Mouse (Mus musculus): ENCODE data around the gene Vegfd.

The Vegfd gene

DNA sequence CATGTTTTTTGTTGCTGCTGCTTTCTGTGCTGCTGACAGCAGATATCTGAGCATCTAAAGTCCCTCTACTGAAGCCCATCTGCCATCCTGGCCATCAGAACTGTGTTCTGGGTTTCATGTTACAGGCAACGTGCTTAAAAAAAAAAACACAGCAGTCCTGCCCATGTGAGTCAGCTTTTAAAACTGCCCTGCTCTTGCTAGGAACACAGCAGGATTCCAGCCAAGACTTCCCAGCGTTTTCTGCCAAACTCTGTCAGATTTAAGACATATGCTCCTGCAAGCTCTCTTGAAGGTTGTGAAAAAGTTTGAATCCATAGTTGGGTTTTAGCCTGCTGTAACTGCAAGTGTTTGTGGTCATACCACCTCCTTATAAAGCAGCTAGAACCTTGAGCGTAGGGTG, at the start of gene Vegfd:
Gene Vegfd (plus strand): TSS at position 298 of the 400 bp plus-strand sequence.
- DNase-seq (ENCODE audit: low read depth, low spot score): peak; percentile 85

DNA sequence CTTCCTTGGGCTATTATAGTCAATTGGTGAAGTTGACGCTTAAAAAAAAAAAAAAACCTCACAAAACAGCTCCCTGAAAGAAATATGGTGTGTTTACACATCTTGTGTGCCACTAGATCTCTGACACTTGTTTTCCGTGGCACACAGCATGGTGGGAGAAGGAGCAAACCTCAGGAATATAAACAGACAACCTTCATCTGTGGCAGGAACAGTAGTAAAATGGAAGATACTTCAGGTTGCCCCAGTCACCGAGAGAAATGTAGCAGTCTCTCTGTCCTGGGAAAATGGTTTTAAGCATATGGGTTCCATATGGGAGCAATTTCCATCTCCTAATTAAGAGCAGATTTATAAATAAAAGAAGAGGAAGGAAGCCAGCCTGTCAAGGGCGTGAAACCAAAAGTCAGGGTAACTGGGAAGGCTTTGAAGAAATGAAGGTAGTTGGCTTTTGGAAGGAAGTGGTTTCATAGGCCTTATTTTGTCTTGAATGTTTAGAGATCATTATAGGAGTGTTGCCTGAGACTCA, 49.7 kb upstream of the Vegfd start:
- no peak for DNase-seq (ENCODE audit: low read depth, low spot score)

DNA sequence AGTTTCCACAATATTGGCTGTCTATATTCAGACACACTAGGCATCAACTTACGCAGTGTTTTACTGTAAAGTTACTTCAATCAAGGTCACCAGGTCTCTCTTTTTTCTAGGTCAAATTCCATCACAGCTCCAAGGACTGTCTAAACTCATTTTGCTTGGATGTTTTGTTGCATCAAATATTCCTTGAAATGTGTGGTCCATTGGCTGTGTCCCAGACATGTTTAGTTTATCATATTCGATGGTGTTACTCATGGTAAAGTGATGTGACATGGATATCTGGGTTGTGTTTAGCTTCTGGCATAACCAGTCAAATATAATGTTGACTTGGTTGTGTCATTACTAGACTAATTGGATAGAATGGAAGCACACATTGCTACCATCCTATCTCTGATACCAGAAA, 42.8 kb upstream of the Vegfd start:
- DNase-seq (ENCODE audit: low read depth, low spot score): no peak

DNA sequence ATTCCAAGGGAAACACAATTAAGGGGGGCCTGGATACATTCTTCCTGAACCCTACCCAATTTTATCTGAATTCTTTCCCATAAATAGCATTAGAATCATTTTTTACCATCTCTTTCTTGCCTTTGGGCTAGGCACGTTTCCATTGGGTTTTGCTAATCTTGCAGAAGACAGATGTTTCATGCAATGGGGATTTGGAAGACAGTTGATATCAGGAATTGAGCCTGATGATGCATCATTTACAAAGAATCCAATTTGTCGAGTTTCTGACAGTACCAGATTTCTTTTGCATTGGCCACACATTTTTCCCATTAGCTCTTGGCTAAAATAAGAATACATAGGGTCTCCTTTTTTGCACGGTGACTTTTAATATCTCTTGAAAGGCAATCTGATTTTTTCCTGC, 42.4 kb upstream of the Vegfd start:
- no peak for DNase-seq (ENCODE audit: low read depth, low spot score)

DNA sequence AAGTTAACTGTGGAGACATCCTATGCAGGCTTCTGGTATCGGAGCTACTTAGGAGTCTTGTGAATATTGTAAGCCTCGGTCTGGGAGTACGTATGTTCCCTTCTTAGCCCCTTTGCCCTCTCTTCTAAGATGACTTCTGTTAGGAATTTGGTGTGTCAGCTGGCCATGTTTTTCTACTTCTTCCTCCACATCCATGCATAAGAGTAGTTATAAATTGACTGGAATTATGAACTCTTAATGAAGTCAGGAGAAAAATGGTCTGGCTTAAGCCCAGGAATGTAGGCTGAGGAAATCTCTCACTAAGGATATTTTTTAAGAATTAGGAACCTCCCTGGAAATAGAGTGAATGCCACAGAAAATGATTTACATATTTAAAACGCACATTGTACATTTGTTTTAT, 34.6 kb upstream of the Vegfd start:
- DNase-seq (ENCODE audit: low read depth, low spot score): no peak

DNA sequence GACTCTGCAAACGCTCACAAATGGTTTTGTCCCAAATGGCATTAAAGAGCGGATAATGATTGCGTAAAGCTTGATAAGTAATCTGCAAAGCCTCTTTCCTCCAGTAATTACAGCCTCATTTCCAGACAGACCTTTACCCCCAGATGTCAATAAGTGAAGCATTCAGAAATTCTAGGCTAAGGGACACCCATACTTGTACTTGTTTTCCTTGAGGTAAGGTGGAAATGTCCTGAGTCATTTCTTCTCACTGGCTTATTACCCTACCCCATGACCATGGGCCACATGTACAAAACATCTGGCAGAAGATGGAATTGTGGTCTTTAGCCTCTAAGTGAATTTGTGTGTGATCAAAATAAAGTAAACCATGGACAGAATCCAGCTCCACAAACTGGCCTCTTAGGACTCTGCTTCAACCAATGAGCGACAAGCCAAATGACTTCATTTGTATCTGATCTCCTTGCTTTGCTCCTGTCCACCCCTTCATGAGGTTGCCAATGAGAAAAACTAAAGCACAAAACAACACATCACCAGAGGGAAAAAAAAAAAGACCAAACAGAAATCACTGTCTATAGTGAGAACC, 27.7 kb upstream of the Vegfd start:
- DNase-seq (ENCODE audit: low read depth, low spot score): no peak

DNA sequence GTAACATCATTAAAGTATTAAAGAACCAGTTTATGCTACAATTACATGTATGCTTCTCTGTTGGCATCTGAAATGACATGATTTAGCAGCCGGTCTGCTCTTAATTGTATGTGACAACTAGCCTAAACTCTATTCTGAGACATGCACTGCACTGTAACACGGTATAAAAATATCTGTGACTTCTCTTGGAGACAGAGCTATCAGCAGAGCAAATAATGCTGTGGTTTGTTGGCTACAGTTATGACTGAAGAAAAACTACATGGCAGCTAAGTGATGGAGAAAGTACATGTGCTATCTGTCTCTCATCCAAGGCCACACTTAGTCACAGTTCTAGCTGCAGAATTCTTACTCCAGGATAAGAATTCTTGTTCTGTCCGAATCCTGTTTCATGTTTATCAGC, 24.2 kb upstream of the Vegfd start:
- no peak for DNase-seq (ENCODE audit: low read depth, low spot score)

DNA sequence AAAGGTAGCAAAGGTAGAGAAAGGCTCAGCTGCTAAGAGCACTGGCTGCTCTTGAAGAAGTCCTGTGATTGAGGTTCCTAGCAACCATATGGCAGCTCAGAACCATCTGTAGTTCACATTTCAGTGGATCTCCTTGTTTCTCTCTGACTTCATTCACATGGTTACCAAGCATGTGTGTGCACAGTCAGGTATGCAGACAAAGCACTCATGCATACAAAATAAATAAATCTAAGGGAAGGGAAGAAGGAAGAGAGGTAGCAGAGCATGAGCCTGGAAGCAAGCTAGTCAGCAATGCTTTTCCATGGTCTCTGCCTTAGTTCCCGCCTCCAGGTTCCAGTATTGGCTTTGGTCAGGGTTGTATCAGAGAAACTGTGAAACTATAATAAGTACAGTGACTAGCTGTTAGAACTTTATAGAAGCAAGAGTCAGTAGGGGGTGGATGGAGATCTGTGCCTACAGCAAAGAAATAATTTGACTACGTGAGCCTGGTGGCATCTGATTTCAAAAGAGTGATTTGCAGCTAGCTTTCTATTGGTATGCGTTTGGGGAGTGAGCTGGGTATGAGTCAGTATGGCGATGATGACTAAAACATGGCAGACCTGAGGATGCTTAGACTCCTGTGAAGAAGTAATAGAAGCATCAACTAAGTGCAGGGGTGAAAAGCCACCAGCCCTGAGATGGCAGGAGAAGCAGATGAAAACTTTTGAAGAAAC, 7.9 kb upstream of the Vegfd start:
- peak; percentile 19 for DNase-seq (ENCODE audit: low read depth, low spot score)

DNA sequence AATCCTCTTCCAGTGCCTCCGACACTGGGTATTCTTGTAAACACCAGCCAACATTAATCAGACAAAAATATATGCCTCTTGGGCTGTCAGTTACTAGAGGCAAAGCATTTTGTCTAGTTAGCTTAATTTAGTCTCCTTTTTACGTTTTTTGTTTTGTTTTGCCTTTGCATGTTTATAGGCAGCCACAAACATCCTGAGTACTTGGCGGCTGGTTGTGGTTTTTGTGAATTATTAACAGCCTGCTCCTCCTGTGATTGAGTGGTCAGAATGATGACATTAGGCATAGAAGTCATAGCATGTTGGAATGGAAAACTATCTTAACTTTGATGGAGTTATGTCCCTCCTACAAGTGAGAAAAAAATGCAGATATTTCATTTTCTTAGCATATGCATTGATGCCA, 2.6 kb upstream of the Vegfd start:
- no peak for DNase-seq (ENCODE audit: low read depth, low spot score)

DNA sequence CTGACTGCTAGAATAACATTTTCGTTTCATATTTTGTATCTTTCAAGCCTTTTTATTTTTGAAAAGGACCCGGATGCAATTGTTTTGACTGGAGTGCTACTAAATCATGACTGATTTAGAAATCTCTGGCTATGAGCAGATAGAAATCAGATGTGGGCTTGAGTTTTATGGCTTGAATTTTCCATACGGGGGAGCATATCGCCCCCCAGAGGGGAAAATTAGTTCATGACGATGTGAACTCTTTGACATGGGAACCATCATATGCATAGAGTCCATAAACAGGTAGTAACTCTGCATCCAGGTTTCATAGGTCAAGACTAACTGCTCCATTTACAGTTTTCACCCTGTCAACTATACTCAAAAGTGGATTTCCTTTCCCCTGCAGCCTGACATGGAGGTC, 1.4 kb downstream of the Vegfd start:
- DNase-seq (ENCODE audit: low read depth, low spot score): no peak

DNA sequence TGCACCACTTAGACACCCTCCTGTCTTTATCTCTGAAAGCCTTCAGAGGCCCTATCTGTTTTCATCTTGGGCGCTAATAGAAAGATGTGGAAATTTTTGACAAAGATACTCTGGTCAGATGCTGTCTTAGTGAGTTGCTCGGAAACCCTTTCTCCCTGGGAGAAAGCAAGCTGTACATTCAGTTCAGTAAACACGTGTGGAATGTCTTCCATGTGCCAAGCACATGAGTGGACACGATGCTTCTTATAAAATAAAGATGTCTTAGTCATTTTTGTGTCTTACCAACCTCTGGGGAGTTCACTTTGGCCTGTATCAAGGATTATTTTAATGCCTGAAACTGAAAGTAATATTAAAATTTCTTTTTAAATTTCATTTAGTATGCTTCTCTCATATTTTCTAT, 6.5 kb downstream of the Vegfd start:
- DNase-seq (ENCODE audit: low read depth, low spot score): no peak

DNA sequence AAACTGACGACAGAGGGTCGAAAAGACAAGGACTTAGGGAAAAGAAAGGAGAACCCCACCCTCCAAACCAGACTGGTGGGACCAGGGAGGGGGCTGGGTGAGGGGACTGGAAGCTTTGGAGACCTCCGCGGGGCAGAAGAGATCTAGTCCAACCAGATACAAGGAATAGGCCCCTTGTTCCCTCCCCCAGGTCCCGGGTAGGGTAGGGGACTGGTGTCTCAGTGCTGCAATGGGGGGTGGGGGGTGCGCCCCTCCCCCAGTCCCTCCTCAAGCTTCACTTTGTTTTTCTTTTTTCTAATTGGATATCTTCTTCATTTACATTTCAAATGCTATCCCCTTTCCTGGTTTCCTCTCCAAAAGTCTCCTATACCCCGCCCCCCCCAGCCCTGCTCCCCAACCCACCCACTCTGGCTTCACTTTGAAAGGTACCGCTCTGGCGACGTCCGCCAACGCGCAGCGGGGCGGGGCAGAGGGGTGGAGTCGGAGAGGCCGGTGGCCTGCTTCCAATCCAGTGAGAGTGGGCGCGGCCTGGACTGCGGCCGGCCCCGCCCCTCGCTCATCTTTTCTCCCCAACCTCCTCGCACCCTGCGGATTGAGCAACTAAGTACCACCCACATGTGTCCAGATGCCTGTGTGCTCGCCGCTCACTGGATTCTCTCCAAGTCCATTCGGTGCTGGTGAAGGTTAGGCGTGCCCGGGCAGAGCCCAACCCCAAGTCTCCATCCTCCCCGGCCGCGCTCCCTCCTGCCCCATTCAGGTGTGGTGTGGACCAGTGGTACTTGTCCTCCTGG, 8.6 kb downstream of the Vegfd start:
- peak; percentile 77 for DNase-seq (ENCODE audit: low read depth, low spot score)

DNA sequence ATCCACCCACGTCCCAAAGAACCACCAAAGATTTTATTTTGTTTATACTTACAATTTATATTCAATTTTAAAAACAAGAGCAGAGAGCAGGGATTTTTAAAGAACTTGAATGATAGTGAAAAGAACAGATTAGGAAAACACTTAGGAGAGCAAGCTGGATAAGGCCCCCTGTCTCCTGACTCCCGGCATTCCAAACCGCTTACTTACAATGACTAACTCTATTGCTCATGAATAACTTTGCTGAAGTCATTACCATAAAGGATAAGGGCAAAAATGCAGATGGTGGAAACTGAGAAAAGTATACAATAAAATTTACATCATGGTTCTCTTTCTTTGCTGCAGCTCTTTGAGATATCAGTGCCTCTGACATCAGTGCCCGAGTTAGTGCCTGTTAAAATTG, 20.9 kb downstream of the Vegfd start:
- no peak for DNase-seq (ENCODE audit: low read depth, low spot score)

DNA sequence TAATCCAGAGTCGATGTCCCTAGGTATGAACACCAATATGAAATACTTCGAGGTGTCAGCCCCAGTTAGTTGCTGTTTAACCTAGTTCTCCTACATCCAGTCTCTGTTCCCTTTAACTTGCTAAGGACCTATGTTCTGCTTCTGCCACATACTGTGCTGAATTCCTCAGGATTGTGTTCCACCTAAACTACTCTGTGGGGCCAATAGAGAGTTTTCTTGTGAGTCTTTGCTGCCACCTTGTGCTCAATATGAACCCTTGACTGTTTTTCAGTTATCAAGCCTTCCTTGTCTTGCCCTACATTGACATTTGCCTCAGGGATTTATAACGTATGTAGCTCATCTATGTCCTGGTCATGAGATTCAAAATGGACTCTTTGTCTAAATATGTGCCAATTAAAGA, 25.3 kb downstream of the Vegfd start:
- peak; percentile 69 for DNase-seq (ENCODE audit: low read depth, low spot score)

DNA sequence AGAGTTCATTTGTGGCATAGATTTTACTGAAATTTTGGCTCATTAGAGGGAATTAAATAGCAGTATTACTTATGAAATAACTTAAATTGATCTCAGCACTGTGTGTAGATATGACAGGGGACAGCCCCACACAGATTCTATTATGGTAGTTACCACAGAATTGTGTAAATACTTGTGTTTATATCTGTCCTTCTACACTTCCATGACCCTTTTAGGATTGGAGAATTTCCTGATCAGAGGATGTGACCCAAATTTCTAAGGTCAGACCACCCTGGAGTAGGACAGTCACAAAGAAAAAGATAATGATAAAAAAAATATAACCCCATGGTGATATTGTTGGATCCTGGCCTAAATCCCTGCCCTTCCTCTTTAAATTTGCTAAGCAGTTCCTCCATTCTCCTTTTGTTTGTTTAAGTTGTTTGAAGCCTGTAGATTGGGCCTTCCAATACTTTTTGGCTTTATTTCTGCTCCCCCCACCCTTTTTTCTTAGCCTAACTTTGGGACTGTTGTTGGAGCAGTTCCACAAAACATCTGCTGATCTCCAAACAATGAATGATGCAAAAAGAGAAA, 32.0 kb downstream of the Vegfd start:
- DNase-seq (ENCODE audit: low read depth, low spot score): no peak

DNA sequence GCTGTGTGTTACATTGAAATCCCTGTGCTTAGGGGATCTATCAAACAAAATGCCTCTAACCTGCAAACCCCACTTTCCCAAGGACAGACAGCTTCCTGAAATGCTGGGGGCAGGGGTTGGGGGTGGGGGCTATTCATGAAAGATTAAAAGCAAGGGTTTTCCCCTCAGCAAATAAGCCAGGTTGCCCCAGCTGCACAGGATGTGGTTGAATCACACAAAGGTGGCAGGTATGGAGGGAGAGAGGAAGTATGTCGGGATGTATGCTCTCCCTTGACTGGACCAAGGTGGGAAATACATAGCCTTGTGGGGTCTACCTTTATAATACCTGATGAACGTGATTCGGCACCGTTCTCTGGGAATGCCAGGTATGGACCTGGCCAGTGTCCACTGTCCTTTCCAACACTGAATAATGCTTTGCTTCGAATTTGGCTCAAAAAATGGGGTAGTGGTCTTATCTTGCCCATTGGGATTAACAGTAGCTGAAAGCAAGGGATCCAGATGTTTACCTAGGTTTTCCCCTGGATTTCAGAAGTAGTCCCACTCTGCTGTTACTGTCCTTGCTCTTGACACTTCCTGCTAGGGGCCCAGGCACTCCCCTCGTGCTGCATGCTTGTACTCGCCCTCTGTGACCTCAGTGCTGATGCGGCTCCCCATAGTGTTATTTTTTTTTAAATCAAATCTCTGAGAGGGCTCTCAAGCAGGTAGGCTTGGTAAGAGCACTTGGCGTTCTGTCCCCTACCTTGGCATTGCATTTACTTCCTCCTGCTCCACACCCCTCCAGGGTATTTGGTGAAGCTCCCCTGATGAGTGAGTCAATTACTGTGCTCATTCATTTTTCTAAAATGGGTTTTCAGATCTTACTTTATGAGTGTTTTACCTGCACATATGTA, 33.2 kb downstream of the Vegfd start:
- DNase-seq (ENCODE audit: low read depth, low spot score): no peak

DNA sequence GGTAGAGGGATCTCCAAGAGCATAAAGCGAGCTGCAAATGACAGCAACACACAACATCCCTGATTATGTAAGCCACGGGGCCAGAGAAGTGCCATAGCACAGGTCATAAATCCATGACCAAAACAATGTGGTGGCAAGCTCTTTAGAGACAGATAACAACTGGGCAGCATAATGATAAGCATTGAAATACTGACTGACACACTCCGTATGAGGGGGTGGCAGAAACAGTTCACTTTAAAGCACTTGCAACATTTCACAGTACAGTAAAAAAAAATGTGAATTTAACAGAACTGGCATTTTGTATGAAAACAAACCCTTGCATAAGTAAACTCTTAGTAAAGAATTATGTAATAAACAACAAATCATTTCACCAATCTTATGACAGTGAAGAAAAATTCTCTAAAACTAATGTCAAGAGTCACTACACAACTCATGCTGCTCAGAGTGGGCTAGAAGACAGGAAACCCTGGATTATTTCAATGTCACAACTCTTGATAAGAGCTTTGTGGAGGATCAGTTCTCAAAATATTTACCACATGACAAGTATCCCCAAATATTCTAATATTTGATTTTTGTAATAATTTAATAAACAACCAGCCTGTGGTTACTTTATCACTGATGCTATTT, 35.2 kb downstream of the Vegfd start:
- DNase-seq (ENCODE audit: low read depth, low spot score): no peak

DNA sequence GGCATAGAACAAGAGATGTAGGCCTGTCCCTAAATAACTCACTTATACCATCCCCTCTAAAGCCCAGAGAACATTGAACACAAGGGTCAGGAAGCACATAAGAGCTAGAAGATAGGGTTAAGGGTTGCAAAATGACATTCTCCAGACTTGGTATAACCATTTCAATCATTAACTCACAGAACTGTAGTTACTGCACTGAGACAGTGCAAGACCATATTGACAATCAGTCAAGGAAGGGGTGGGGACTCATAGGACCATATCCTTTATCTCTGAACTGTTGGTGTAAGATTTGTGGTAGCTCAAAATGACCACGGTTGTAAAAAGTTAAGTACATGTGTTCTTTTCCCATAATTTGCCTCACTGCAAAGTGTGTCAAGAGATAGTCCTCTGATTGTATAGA, 37.4 kb downstream of the Vegfd start:
- DNase-seq (ENCODE audit: low read depth, low spot score): no peak

DNA sequence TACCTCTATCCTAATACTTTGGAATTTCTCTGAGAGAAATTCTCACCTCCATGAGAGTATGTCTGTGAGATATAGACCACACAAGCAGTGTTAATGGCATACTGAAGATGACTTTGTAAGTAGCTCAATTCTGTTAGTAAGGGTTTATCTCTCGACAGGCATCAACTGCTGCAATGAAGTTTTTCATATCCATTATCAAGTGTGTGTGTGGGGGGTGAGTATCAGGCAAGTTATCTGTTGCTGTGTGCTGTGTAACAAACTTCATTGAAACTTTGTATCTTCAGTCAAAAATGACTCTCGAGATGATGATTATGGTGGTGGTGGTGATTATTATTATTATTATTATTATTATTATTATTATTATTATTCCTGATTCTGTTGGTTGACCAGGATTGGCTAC, 43.6 kb downstream of the Vegfd start:
- no peak for DNase-seq (ENCODE audit: low read depth, low spot score)

DNA sequence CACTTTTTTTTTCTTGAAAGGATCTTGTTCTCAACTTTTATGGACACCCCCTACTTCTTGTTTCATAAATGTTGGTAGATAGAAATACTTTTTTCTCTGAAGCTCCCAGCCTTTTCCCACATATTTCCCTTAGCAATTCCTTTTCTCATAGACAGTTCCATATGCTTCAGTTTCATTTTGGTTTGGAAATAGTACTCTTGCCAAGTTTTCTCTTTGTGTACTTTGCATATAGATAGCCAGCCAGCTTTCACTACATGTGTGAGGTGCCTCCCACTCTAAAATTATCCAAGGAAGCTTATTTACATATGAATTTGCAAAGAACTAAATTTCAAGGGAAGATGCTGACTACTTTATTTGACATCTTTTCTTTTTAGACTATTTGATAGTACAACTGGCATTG, 44.8 kb downstream of the Vegfd start:
- DNase-seq (ENCODE audit: low read depth, low spot score): peak; percentile 72

DNA sequence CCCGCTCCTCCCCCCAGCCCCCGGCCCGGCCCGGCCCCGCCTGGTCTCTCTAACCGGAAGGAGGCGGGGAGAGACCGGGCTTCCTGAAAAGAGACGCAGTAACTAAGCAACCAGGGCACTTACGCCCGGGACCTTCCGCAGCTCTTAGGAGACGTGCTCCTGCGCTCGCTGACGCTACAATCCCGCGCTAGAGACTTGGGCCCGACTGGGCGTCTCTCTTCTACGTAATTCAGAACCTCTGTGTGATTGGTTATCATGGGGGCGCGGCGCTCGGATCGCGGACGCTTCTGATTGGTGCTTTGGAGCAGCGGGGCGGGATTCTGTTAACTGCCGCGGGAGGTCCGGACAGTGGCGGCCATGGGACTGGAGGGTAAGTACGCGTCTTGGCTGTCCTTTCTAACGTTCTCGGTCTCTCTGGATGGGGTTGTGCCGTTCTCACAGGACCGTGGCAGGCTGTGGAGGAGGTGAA, 46.3 kb downstream of the Vegfd start, which contains the start of gene Piga:
Gene Piga (plus strand): TSS at position 317 of the 469 bp plus-strand sequence.
- peak; percentile 99 for DNase-seq (ENCODE audit: low read depth, low spot score)

All from brain, adult 2 months (tissue).